Mouse (Mus musculus): ENCODE data around the gene Mtrf1. TPM values are rescaled to one million over a fixed set of nuclear protein-coding genes. Genes with fewer than 3 reads are reported as not detected.

Gene Mtrf1
- 6.6 and 7.6 TPM in 2 replicates for polyA plus RNA-seq (2015; fragmentation: Nextera tagmentation; extraction: Ambion mirVana)

- TF ChIP-seq EP300 (IDR thresholded peaks at IDR 0.05) (peak; percentile 64), CTCF (IDR thresholded peaks at IDR 0.05) (peak; percentile 24)
- H3K36me3 ChIP-seq (ENCODE audit: insufficient read depth, low read length) = peaks cover 12% of the 10 kb centered on the region; the same call in 1 of the 2 replicates
- H3K9me3 ChIP-seq (ENCODE audit: low read length) = no peaks in the 10 kb centered on the region
- ATAC-seq = peak; percentile 90
- 17% methylated on average over 23 of the region's 23 CpGs for WGBS
- DNase-seq (ENCODE audit: low spot score) = peak; percentile 80
- H3K9ac ChIP-seq (replicated peaks; ENCODE audit: low read depth) = peak within 1 kb of the TSS; percentile 51
- peak within 1 kb of the TSS; percentile 55 for H3K4me2 ChIP-seq (replicated peaks; ENCODE audit: low read depth, low read length)
- peak within 1 kb of the TSS; percentile 85 for H3K27ac ChIP-seq (ENCODE audit: low read length)
- H3K4me1 ChIP-seq (ENCODE audit: insufficient read depth, low read depth, low read length) = peaks cover 6% of the 10 kb centered on the region; the same call in 1 of the 2 replicates
- no peaks in the 10 kb centered on the region for H3K27me3 ChIP-seq (replicated peaks; ENCODE audit: insufficient read depth, low read length)
- peak within 1 kb of the TSS; percentile 71 for H3K4me3 ChIP-seq (ENCODE audit: low read depth, low read length)
These were observed at the start of gene Mtrf1 for GRCm38 (mm10) chr14:79397321-79398122. TSS of gene Mtrf1 (plus strand) at chr14:79397772.

DNA sequence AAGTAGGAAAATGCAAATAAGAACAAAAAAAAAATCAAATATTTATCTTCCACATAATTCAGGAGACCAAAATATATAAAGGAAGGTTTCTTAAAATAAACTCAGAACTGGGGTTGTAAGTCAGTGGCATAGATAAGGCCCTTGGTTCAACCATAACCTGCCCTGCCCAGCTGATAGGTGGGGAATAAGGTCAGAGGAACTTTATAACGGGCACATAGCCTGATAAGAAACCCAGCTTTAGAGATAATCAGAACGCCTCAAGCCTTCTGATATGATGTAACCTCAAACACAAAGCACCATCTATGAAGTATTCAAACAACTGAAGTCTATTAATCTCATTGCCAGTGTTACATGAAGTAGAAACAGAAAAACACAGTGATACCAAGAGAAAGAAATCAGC lies 39.5 kb upstream of the Mtrf1 start:
- Histone ChIP-seq H3K4me1 (ENCODE audit: insufficient read depth, low read depth, low read length) (no peaks in the 10 kb centered on the region), H3K27ac (ENCODE audit: low read length) (no peak overlapping the region), H3K4me3 (ENCODE audit: low read depth, low read length) (no peak overlapping the region), H3K27me3 (replicated peaks; ENCODE audit: insufficient read depth, low read length) (no peaks in the 10 kb centered on the region), H3K36me3 (ENCODE audit: insufficient read depth, low read length) (peaks cover 24% of the 10 kb centered on the region; the same call in 1 of the 2 replicates), H3K4me2 (replicated peaks; ENCODE audit: low read depth, low read length) (no peak overlapping the region), H3K9me3 (ENCODE audit: low read length) (no peaks in the 10 kb centered on the region), H3K9ac (replicated peaks; ENCODE audit: low read depth) (no peak overlapping the region)
- DNase-seq (ENCODE audit: low spot score) = no peak
- TF ChIP-seq CTCF (IDR thresholded peaks at IDR 0.05) = no peak
- TF ChIP-seq EP300 (IDR thresholded peaks at IDR 0.05) = no peak
- WGBS = 43% methylated on average over 2 of the region's 2 CpGs
- no peak for ATAC-seq

- 0 out of 2 replicates have a peak, but pooled peaks cover 11% of the 10 kb centered on the region for H3K36me3 ChIP-seq (ENCODE audit: insufficient read depth, low read length)
- H3K27me3 ChIP-seq (replicated peaks; ENCODE audit: insufficient read depth, low read length) = no peaks in the 10 kb centered on the region
- H3K4me3 ChIP-seq (ENCODE audit: low read depth, low read length) = no peak overlapping the region
- H3K4me1 ChIP-seq (ENCODE audit: insufficient read depth, low read depth, low read length) = no peaks in the 10 kb centered on the region
- no peak overlapping the region for H3K4me2 ChIP-seq (replicated peaks; ENCODE audit: low read depth, low read length)
- H3K9me3 ChIP-seq (ENCODE audit: low read length) = no peaks in the 10 kb centered on the region
- H3K9ac ChIP-seq (replicated peaks; ENCODE audit: low read depth) = no peak overlapping the region
- H3K27ac ChIP-seq (ENCODE audit: low read length) = no peak overlapping the region
- TF ChIP-seq CTCF (IDR thresholded peaks at IDR 0.05) (no peak), EP300 (IDR thresholded peaks at IDR 0.05) (no peak)
- DNase-seq (ENCODE audit: low spot score) (no peak), ATAC-seq (no peak)
These were observed 20.5 kb upstream of the Mtrf1 start for GRCm38 (mm10) chr14:79377041-79377440.

- WGBS = 93% methylated on average over 7 of the region's 7 CpGs
- DNase-seq (ENCODE audit: low spot score) (no peak), ATAC-seq (no peak)
- Histone ChIP-seq H3K4me3 (ENCODE audit: low read depth, low read length) (no peak overlapping the region), H3K27ac (ENCODE audit: low read length) (no peak overlapping the region), H3K36me3 (ENCODE audit: insufficient read depth, low read length) (0 out of 2 replicates have a peak, but pooled peaks cover 5% of the 10 kb centered on the region), H3K9ac (replicated peaks; ENCODE audit: low read depth) (no peak overlapping the region), H3K4me1 (ENCODE audit: insufficient read depth, low read depth, low read length) (no peaks in the 10 kb centered on the region), H3K9me3 (ENCODE audit: low read length) (no peaks in the 10 kb centered on the region), H3K27me3 (replicated peaks; ENCODE audit: insufficient read depth, low read length) (no peaks in the 10 kb centered on the region), H3K4me2 (replicated peaks; ENCODE audit: low read depth, low read length) (no peak overlapping the region)
- no peak for TF ChIP-seq EP300 (IDR thresholded peaks at IDR 0.05)
- TF ChIP-seq CTCF (IDR thresholded peaks at IDR 0.05) = no peak
These were observed 14.5 kb upstream of the Mtrf1 start for GRCm38 (mm10) chr14:79383120-79383519.

DNA sequence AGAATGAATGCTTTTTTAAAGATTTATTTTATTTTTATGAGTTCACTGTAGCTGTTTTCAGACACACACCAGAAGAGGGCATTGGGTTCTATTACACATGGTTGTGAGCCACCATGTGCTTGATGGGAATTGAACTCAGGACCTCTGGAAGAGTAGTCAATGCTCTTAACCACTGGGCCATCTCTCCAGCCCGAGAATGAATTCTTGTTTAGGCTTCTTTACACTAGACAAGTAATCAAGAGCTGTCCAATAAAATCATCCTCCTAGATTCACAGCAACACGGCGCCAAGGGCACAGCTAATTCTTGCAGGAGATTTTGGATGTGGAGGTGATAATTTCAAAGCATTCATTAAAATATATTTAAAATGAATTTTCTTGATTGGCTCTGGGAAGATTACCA lies 9.3 kb upstream of the Mtrf1 start:
- Histone ChIP-seq H3K4me1 (ENCODE audit: insufficient read depth, low read depth, low read length) (no peaks in the 10 kb centered on the region; the same call in 1 of the 2 replicates), H3K27ac (ENCODE audit: low read length) (no peak overlapping the region), H3K4me2 (replicated peaks; ENCODE audit: low read depth, low read length) (no peak overlapping the region), H3K36me3 (ENCODE audit: insufficient read depth, low read length) (no peaks in the 10 kb centered on the region), H3K27me3 (replicated peaks; ENCODE audit: insufficient read depth, low read length) (no peaks in the 10 kb centered on the region), H3K9me3 (ENCODE audit: low read length) (no peaks in the 10 kb centered on the region), H3K4me3 (ENCODE audit: low read depth, low read length) (no peak overlapping the region), H3K9ac (replicated peaks; ENCODE audit: low read depth) (no peak overlapping the region)
- 91% methylated on average over 3 of the region's 3 CpGs for WGBS
- ATAC-seq = no peak
- TF ChIP-seq CTCF (IDR thresholded peaks at IDR 0.05) (no peak), EP300 (IDR thresholded peaks at IDR 0.05) (no peak)
- DNase-seq (ENCODE audit: low spot score) = no peak

- ATAC-seq = no peak
- 1% methylated on average over 16 of the region's 16 CpGs for WGBS
- H3K27ac ChIP-seq (ENCODE audit: low read length) = peak overlapping the region; percentile 94
These were observed 7.9 kb upstream of the Mtrf1 start for GRCm38 (mm10) chr14:79389438-79390264.

More at GRCm38 (mm10) chr14:79389438-79390264, 7.9 kb upstream of the Mtrf1 start:
- Histone ChIP-seq H3K27me3 (replicated peaks; ENCODE audit: insufficient read depth, low read length) (no peaks in the 10 kb centered on the region), H3K4me1 (ENCODE audit: insufficient read depth, low read depth, low read length) (no peaks in the 10 kb centered on the region; the same call in 1 of the 2 replicates), H3K9me3 (ENCODE audit: low read length) (no peaks in the 10 kb centered on the region), H3K4me2 (replicated peaks; ENCODE audit: low read depth, low read length) (peak overlapping the region; percentile 72), H3K4me3 (ENCODE audit: low read depth, low read length) (peak overlapping the region; percentile 81), H3K36me3 (ENCODE audit: insufficient read depth, low read length) (no peaks in the 10 kb centered on the region), H3K9ac (replicated peaks; ENCODE audit: low read depth) (peak overlapping the region; percentile 77)
- TF ChIP-seq EP300 (IDR thresholded peaks at IDR 0.05) (no peak), CTCF (IDR thresholded peaks at IDR 0.05) (no peak)
- peak; percentile 40 for DNase-seq (ENCODE audit: low spot score)
